Mouse (Mus musculus) limb, embryonic 11.5 days (tissue): Measurements from ENCODE around the gene Npas3. TPM values are rescaled to one million over a fixed set of nuclear protein-coding genes. Genes with fewer than 3 reads are reported as not detected.
A peak's percentile ranks its signal among the peaks of the same experiment; 100 is the strongest.

Source experiments
- ATAC-seq: fragments of 200-750 bp; cut with Nextera tagmentation; 2 replicates; pipeline ENCODE4 v1.8.0; 2017; ENCODE audit warnings: low read depth; ENCODE audit not compliant: insufficient number of reproducible peaks, low FRiP score, low TSS enrichment
- DNase-seq: peaks from one replicate; pipeline ENCODE4 v3.0.0-alpha.2; 2015; ENCODE audit warnings: low spot score
- H3K27ac ChIP-seq: fragments of 300-500 bp; sonication (generic); replicated peaks from 2 replicates; pipeline ENCODE4 v1.5.1; 2014; ENCODE audit warnings: low read depth, mild to moderate bottlenecking, low read length
- H3K27me3 ChIP-seq: fragments of 300-500 bp; sonication (generic); 2 replicates; pipeline ENCODE4 v1.6.1; 2014; ENCODE audit warnings: mild to moderate bottlenecking, low read length, mixed read lengths; ENCODE audit not compliant: control insufficient read depth, insufficient read depth
- H3K36me3 ChIP-seq: fragments of 300-500 bp; sonication (generic); 2 replicates; pipeline ENCODE4 v1.6.1; 2014; ENCODE audit warnings: mild to moderate bottlenecking, low read length, moderate library complexity, mixed read lengths; ENCODE audit not compliant: control insufficient read depth, insufficient read depth
- H3K4me1 ChIP-seq: fragments of 300-500 bp; sonication (generic); 2 replicates; pipeline ENCODE4 v1.6.1; 2014; ENCODE audit warnings: low read length, mixed read lengths; ENCODE audit not compliant: control insufficient read depth, insufficient read depth
- H3K4me2 ChIP-seq: fragments of 300-500 bp; sonication (generic); 2 replicates; pipeline ENCODE4 v1.6.1; 2014; ENCODE audit warnings: low read depth, mild to moderate bottlenecking, moderate library complexity; ENCODE audit not compliant: severe bottlenecking
- H3K4me3 ChIP-seq: fragments of 300-500 bp; sonication (generic); 2 replicates; pipeline ENCODE4 v1.5.1; 2014; ENCODE audit warnings: low read depth, low read length
- H3K9ac ChIP-seq: fragments of 300-500 bp; sonication (generic); 2 replicates; pipeline ENCODE4 v1.6.1; 2014; ENCODE audit warnings: mild to moderate bottlenecking, low read length
- H3K9me3 ChIP-seq: fragments of 300-500 bp; sonication (generic); 2 replicates; pipeline ENCODE4 v1.6.1; 2016; ENCODE audit warnings: low read length; ENCODE audit not compliant: control insufficient read depth
- WGBS: fragments of 180-500 bp; shearing (Covaris S2); extraction: QIAGEN DNeasy Blood & Tissue Kit; methylation state at CpG from one replicate; pipeline ENCODE4 v1.1.7; 2014; 5-methylcytosine and 5-hydroxymethylcytosine counted together
- polyA plus RNA-seq: library from polyadenylated mRNA; unstranded; fragments of >200 nt; fragmentation: Nextera tagmentation; extraction: Ambion mirVana; gene quantifications from 2 replicates; pipeline ENCODE4 v1.2.1, GENCODE M21; 2014

The Npas3 gene
- polyA plus RNA-seq, 1 experiment from 2014 or later = 2.3 TPM

DNA sequence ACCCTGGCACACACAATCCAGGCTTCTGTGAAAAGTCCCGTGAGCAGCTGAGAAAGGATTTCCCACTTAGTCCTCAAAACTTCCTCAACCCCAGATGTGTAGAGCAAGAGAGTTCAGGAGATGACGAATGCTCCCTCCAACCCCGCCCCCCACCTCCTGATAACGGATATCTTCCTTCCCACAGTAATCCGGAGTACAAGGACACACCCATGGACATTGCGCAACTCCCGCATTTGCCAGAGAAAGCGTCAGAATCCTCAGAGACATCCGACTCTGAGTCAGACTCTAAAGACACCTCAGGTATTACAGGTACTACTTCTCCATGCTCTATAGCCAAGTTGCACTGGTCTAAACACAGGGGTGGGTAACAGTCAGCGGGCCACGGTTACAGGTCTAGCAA lies 817.1 kb downstream of the Npas3 start:
- no peak overlapping the region for H3K4me3 ChIP-seq
- H3K9ac ChIP-seq = no peak overlapping the region
- 66% methylated on average over 11 of the region's 11 CpGs for WGBS
- H3K4me2 ChIP-seq = peak overlapping the region; percentile 38; the same call in 1 of the 2 replicates
- ATAC-seq (no peak), DNase-seq (no peak)
- H3K27me3 ChIP-seq = peaks cover 28% of the 10 kb centered on the region
- no peaks in the 10 kb centered on the region for H3K36me3 ChIP-seq
- H3K9me3 ChIP-seq = no peaks in the 10 kb centered on the region
- no peak overlapping the region for H3K27ac ChIP-seq
- peaks cover 13% of the 10 kb centered on the region for H3K4me1 ChIP-seq

DNA sequence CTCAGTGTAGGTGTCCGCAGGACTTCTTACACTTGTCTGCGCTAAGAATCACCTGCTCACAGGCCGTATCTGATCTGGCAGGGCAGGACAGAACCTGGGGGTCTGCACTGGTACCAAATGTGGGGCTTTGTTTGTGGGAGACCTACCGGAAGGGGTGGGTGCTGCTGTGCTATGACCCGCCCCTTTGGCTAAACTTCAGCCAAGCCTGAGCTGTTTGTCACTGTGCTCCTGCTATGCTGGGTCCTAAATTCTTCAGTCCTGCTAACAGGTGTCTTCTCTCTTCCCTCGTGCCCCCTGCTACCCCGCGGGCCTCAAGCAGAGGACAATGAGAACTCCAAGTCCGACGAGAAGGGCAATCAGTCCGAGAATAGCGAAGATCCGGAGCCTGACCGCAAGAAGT lies 818.9 kb downstream of the Npas3 start:
- Histone ChIP-seq H3K9ac (no peak overlapping the region), H3K27me3 (peaks cover 26% of the 10 kb centered on the region)
- no peak for ATAC-seq

DNA sequence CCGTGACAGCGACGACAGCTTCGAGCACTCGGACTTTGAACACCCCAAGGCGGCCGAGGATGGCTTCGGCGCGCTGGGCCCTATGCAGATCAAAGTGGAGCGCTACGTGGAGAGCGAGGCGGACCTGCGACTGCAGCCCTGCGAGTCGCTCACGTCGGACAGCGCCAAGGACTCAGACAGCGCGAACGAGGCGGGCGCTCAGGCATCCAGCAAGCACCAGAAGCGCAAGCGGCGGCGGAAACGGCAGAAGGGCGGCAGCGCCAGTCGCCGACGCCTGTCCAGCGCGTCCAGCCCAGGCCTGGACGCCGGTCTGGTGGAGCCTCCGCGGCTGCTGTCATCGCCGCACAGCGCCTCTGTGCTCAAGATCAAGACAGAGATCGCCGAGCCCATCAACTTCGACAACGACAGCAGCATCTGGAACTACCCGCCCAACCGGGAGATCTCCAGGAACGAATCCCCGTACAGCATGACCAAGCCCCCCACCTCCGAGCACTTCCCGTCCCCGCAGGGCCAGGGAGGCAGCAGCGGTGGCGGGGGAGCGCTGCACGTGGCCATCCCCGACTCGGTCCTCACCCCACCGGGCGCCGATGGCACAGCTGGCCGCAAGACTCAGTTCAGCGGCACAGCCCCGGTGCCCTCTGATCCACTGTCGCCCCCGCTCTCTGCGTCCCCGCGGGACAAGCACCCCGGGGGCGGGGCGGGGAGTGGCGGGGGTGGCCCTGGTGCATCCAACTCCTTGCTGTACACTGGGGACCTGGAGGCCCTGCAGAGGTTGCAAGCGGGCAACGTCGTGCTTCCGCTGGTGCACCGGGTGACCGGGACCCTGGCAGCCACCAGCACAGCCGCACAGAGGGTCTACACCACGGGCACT lies 819.6 kb downstream of the Npas3 start:
- WGBS = 6% methylated on average over 81 of the region's 84 CpGs
- ATAC-seq (peak; percentile 51), DNase-seq (peak; percentile 75)
- H3K9me3 ChIP-seq = no peaks in the 10 kb centered on the region
- peaks cover 13% of the 10 kb centered on the region for H3K4me1 ChIP-seq
- H3K27ac ChIP-seq = no peak overlapping the region
- H3K4me2 ChIP-seq = peak overlapping the region; percentile 74
- no peaks in the 10 kb centered on the region for H3K36me3 ChIP-seq
- H3K27me3 ChIP-seq = peaks cover 26% of the 10 kb centered on the region
- H3K9ac ChIP-seq = no peak overlapping the region; the same call in 1 of the 2 replicates
- peak overlapping the region; percentile 35 for H3K4me3 ChIP-seq

More for the DNA sequence above, 818.9 kb downstream of the Npas3 start:
- Histone ChIP-seq H3K4me2 (peak overlapping the region; percentile 74), H3K9me3 (no peaks in the 10 kb centered on the region), H3K4me1 (peaks cover 13% of the 10 kb centered on the region), H3K36me3 (no peaks in the 10 kb centered on the region), H3K27ac (no peak overlapping the region), H3K4me3 (peak overlapping the region; percentile 35; the same call in 1 of the 2 replicates)
- DNase-seq = no peak
- WGBS = 34% methylated on average over 14 of the region's 14 CpGs

DNA sequence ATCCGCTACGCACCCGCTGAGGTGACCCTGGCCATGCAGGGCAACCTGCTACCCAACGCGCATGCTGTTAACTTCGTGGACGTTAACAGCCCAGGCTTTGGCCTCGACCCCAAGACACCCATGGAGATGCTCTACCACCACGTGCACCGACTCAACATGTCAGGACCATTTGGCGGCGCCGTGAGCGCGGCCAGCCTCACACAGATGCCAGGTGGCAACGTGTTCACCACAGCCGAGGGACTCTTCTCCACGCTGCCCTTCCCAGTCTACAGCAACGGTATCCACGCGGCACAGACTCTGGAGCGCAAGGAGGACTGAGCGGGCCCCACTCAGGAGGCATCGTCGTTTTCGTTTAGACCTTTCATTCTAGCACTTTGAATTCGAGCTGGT lies 820.3 kb downstream of the Npas3 start:
- H3K27me3 ChIP-seq = peaks cover 26% of the 10 kb centered on the region
- peak overlapping the region; percentile 74; the same call in 1 of the 2 replicates for H3K4me2 ChIP-seq

DNA sequence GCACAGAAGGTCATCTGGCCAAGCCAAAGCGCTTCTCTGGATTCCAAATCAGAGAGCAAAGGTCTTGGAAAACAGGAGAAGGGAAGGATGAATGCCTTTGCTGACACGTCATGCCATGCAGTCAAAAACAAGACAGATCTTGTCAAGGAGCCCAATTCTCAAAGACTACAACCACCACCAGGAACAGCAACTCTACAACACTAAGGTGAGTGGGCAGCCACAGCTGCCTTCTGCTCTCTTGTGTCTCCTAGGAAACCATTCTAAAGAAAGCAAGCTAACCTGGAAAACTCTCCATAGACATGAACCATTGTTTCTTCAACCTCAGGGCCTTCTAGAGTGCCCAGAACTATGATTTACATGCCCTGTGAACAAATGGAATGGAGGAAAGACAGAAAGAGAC lies 825.5 kb downstream of the Npas3 start:
- Histone ChIP-seq H3K27ac (no peak overlapping the region), H3K4me1 (no peaks in the 10 kb centered on the region), H3K9ac (no peak overlapping the region), H3K9me3 (no peaks in the 10 kb centered on the region), H3K4me2 (no peak overlapping the region), H3K4me3 (no peak overlapping the region), H3K27me3 (peaks cover under 1% of the 10 kb centered on the region; the same call in 1 of the 2 replicates), H3K36me3 (no peaks in the 10 kb centered on the region)
- no peak for ATAC-seq
- no peak for DNase-seq
- 90% methylated on average over 2 of the region's 2 CpGs for WGBS

More for the DNA sequence above, 820.3 kb downstream of the Npas3 start:
- Histone ChIP-seq H3K4me1 (peaks cover 13% of the 10 kb centered on the region), H3K27ac (no peak overlapping the region), H3K4me3 (no peak overlapping the region), H3K9ac (no peak overlapping the region), H3K9me3 (no peaks in the 10 kb centered on the region), H3K36me3 (no peaks in the 10 kb centered on the region)
- WGBS = 60% methylated on average over 27 of the region's 27 CpGs
- ATAC-seq (no peak), DNase-seq (peak; percentile 47)

DNA sequence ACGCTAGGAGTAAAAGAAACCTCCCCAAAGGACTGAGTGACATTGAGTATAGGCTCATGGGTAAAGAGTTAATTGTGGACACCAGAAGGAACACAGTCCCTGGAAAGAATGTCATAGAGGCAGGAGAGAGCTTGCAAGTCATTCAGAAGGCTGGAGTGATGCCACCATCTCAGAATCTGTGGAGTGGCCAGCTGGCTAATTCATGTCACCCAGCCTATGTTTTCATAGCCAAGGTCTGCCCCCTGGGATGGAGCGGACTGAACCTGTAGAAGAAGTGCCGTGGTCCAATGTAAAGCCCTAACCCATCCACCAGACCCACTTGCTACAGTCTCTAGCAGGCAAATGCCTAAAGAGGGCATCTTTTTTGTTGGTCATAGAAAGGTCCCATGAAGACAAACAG lies 832.5 kb downstream of the Npas3 start:
- 94% methylated on average over 3 of the region's 3 CpGs for WGBS
- H3K36me3 ChIP-seq = no peaks in the 10 kb centered on the region
- ATAC-seq (no peak), DNase-seq (no peak)
- H3K27me3 ChIP-seq = no peaks in the 10 kb centered on the region
- H3K27ac ChIP-seq = no peak overlapping the region
- no peak overlapping the region for H3K4me2 ChIP-seq
- no peak overlapping the region for H3K9ac ChIP-seq
- no peaks in the 10 kb centered on the region for H3K9me3 ChIP-seq
- no peaks in the 10 kb centered on the region for H3K4me1 ChIP-seq
- H3K4me3 ChIP-seq = no peak overlapping the region

DNA sequence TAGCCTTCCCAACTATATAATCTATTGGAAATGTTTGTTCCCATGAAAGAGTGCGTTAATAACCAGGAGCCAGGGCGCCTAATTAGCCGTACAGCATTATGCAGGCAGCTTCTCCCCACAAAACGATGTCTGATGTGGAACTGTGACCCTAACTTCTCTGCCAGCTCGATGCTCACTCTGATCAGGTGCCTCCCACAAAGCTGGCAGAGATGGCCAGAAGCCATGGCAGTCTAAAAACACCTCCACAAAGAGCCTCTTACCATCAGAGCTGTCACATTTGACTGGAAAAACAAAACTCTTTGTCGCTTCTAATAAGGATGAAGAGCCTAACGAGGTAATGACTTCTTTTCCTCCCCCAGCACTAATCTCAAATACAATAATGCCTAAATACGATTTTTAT lies 845.3 kb downstream of the Npas3 start:
- no peaks in the 10 kb centered on the region for H3K9me3 ChIP-seq
- WGBS = 76% methylated on average over 8 of the region's 8 CpGs
- H3K27ac ChIP-seq = no peak overlapping the region
- ATAC-seq = no peak
- H3K9ac ChIP-seq = no peak overlapping the region
- no peaks in the 10 kb centered on the region for H3K4me1 ChIP-seq
- no peaks in the 10 kb centered on the region for H3K36me3 ChIP-seq
- no peak overlapping the region for H3K4me3 ChIP-seq
- no peak for DNase-seq
- 0 out of 2 replicates have a peak, but pooled peaks cover 2% of the 10 kb centered on the region for H3K27me3 ChIP-seq
- H3K4me2 ChIP-seq = no peak overlapping the region

DNA sequence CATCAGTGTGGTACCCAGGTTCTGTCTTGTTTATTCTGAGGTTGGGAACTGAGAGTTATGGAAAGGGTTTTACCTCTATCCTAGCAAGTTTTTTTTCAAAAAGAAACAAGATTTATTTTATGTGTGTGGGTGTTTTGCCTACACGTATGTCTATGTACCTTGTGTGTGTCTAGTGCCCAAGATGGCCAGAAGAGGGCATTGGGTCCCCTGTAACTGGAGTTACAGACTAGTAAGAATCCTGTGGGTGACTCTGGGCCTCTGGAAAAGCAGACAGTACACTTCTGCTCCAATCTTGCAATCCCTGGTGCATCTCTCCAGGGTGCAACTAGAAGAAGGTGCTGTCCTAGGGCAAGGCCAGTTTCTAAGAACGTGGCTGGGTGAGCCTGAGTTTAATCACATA lies 848.0 kb downstream of the Npas3 start:
- H3K27ac ChIP-seq = no peak overlapping the region
- 0 out of 2 replicates have a peak, but pooled peaks cover 4% of the 10 kb centered on the region for H3K27me3 ChIP-seq
- H3K4me2 ChIP-seq = no peak overlapping the region
- 0 out of 2 replicates have a peak, but pooled peaks cover 2% of the 10 kb centered on the region for H3K4me1 ChIP-seq
- no peak overlapping the region for H3K4me3 ChIP-seq
- ATAC-seq (no peak), DNase-seq (no peak)
- no peak overlapping the region for H3K9ac ChIP-seq
- no peaks in the 10 kb centered on the region for H3K36me3 ChIP-seq
- 66% methylated on average over 2 of the region's 2 CpGs for WGBS
- no peaks in the 10 kb centered on the region for H3K9me3 ChIP-seq
